Comparison of ENCODE assay signal across 19 mouse cellular contexts in the genomic region with DNA sequence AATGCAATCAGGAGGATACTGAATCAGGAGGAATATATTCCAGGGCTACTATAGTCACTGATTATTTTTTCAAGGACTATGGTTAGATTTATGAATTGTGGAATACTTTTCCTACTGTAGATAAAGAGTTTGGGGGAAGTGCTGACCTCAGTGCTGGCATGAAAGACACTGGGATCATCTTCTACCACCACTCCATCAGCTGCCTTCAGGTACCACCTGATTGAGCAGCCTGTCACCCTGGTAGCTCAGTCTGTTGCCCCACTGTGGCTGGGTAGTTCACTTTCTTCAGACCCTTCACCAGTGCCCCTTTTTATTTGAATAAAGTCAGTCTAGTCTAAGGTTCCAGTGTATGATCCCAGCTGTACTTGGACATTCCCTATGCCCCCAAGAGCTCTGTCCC. TPM values are rescaled to one million over a fixed set of nuclear protein-coding genes. Genes with fewer than 3 reads are reported as not detected.
A peak's percentile ranks its signal among the peaks of the same experiment; 100 is the strongest.
DNase-seq lines count a peak whose midpoint lies in the region; ATAC-seq and TF ChIP-seq lines count a peak whose summit lies in the region.
"Had no signal": no experiment of that assay in that cellular context is flagged by ENCODE, and none has a peak within 500 bp of the region (broad histone marks: within the 10 kb centered on the region; RNA-seq: fewer than 3 reads in every experiment).

No protein-coding gene starts in this region.

- dilution Hi-C loops in CH12.LX (cut with MboI; ENCODE audit: extremely low pct_ligation_motif_present, extremely low pct_unique_long_range_greater_than_20kb, low sequenced_read_pairs), result no loop called here

- no peak for TF ChIP-seq EP300 in CH12.LX (IDR thresholded peaks at IDR 0.05; ENCODE audit: low read length)

- no peak for ATAC-seq in heart, embryonic 12.5 days (ENCODE audit: insufficient number of reproducible peaks, low FRiP score)
- ATAC-seq: Patski had no signal

- H3K4me2 ChIP-seq in heart, embryonic 12.5 days, result no peak overlapping the region
- no peak overlapping the region for H3K4me2 ChIP-seq in CH12.LX (ENCODE audit: insufficient read depth, low read depth, poor library complexity, severe bottlenecking)

- H3K27ac ChIP-seq in heart, embryonic 10.5 days, result no peak overlapping the region
- H3K27ac ChIP-seq in heart, embryonic 12.5 days (ENCODE audit: poor library complexity, severe bottlenecking), result no peak overlapping the region
- peak overlapping the region; percentile 80 for H3K27ac ChIP-seq in spleen, adult 2 months (ENCODE audit: insufficient read depth, low read length)
- H3K27ac ChIP-seq in CH12.LX (ENCODE audit: insufficient read depth, low read depth), result peak overlapping the region; percentile 71

- peak; percentile 58 for DNase-seq in heart, adult 11 months
- DNase-seq in heart, adult 9 months (ENCODE audit: low spot score in 2 of 2), result no peak
- peak; percentile 65 for DNase-seq in heart, embryonic 10.5 days (ENCODE audit: low spot score)
- DNase-seq in spleen, adult 2 months (ENCODE audit: low read depth in 1 of 2, low spot score in 2 of 2), result no peak
- no peak for DNase-seq in spleen, postnatal 10 days (ENCODE audit: low spot score in 2 of 2)
- no peak for DNase-seq in CH12.LX (ENCODE audit: extremely low read depth)
- DNase-seq in lung, postnatal 36 days, result no peak
- DNase-seq: adrenal gland, adult 2 months; adrenal gland, adult 8-10 months; adrenal gland, postnatal 10 days; adrenal gland, postnatal 14 days; adrenal gland, postnatal 25 days; adrenal gland, postnatal 36 days; cerebellum, adult 11 months; cerebellum, adult 11-12 months; cerebellum, adult 18-20 months had no signal

- no peaks in the 10 kb centered on the region for H3K9me3 ChIP-seq in heart, embryonic 10.5 days
- H3K9me3 ChIP-seq in heart, embryonic 12.5 days (replicated peaks), result no peaks in the 10 kb centered on the region
- peaks cover 1% of the 10 kb centered on the region for H3K9me3 ChIP-seq in CH12.LX (replicated peaks; ENCODE audit: low read length)
- H3K9me3 ChIP-seq: G1E had no signal

- H3K79me2 ChIP-seq in CH12.LX (replicated peaks; ENCODE audit: control insufficient read depth, extremely low read depth, insufficient read depth, poor library complexity, severe bottlenecking), result peaks cover 12% of the 10 kb centered on the region

- no peak for TF ChIP-seq CTCF in spleen, adult 2 months (IDR thresholded peaks at IDR 0.05; ENCODE audit: extremely low read depth, insufficient read depth, insufficient read length, insufficient replicate concordance)
- no peak for TF ChIP-seq CTCF in CH12.LX (conservative IDR thresholded peaks at IDR 0.05 in 1 of 2, IDR thresholded peaks at IDR 0.05 in 1 of 2; ENCODE audit: low read depth in 2 of 2, low read length in 2 of 2)

- H3K4me3 ChIP-seq in heart, embryonic 10.5 days, result no peak overlapping the region
- no peak overlapping the region for H3K4me3 ChIP-seq in heart, embryonic 12.5 days
- no peak overlapping the region for H3K4me3 ChIP-seq in spleen, adult 2 months (ENCODE audit: extremely low read depth, insufficient read depth, insufficient read length)
- no peak overlapping the region for H3K4me3 ChIP-seq in CH12.LX (replicated peaks in 1 of 3; ENCODE audit: low read depth in 2 of 3, low read length in 2 of 3, poor library complexity in 1 of 3)

- H3K36me3 ChIP-seq in heart, embryonic 10.5 days, result no peaks in the 10 kb centered on the region
- no peaks in the 10 kb centered on the region for H3K36me3 ChIP-seq in heart, embryonic 12.5 days
- peaks cover 39% of the 10 kb centered on the region for H3K36me3 ChIP-seq in spleen, adult 2 months (ENCODE audit: control insufficient read depth, insufficient read depth, low read length)
- peaks cover 42 to 73% of the 10 kb centered on the region in 2 experiments for H3K36me3 ChIP-seq in CH12.LX (replicated peaks in 1 of 2; ENCODE audit: control insufficient read depth in 1 of 2, insufficient read depth in 1 of 2, low read length in 1 of 2)

- no peaks in the 10 kb centered on the region for H3K27me3 ChIP-seq in heart, embryonic 10.5 days (ENCODE audit: insufficient read depth, poor library complexity, severe bottlenecking)
- no peaks in the 10 kb centered on the region for H3K27me3 ChIP-seq in heart, embryonic 12.5 days (replicated peaks)
- no peaks in the 10 kb centered on the region for H3K27me3 ChIP-seq in spleen, adult 2 months (ENCODE audit: control insufficient read depth, insufficient read depth, low read length)
- no peaks in the 10 kb centered on the region for H3K27me3 ChIP-seq in CH12.LX (replicated peaks)

- TF ChIP-seq POLR2A in spleen, adult 2 months (IDR thresholded peaks at IDR 0.05; ENCODE audit: low read depth, low read length), result no peak
- TF ChIP-seq POLR2A in CH12.LX (IDR thresholded peaks at IDR 0.05; ENCODE audit: low read depth, low read length), result no peak

- H3K4me1 ChIP-seq in heart, embryonic 10.5 days, result no peaks in the 10 kb centered on the region
- no peaks in the 10 kb centered on the region for H3K4me1 ChIP-seq in heart, embryonic 12.5 days (replicated peaks)
- H3K4me1 ChIP-seq in spleen, adult 2 months (ENCODE audit: control insufficient read depth, insufficient read depth, insufficient read length), result peaks cover 44% of the 10 kb centered on the region
- H3K4me1 ChIP-seq in CH12.LX (ENCODE audit: control insufficient read depth in 1 of 2, insufficient read depth in 2 of 2), result peaks cover 36 to 91% of the 10 kb centered on the region in 2 experiments

- no peak overlapping the region for H3K9ac ChIP-seq in heart, embryonic 12.5 days
- no peak overlapping the region for H3K9ac ChIP-seq in CH12.LX (ENCODE audit: insufficient read depth, low read depth)

- in situ Hi-C loops in CH12.LX (cut with MboI; ENCODE audit: low pct_ligation_motif_present, low pct_unique_long_range_greater_than_20kb, low sequenced_read_pairs), result no loop called here

- no peak for TF ChIP-seq RAD21 in CH12.LX (IDR thresholded peaks at IDR 0.05; ENCODE audit: low read depth, low read length)

TF ChIP-seq in CH12.LX, 34 proteins besides CTCF, POLR2A, EP300 and RAD21:
- TF ChIP-seq GABPA (IDR thresholded peaks at IDR 0.05; ENCODE audit: insufficient replicate concordance, low read depth, low read length) (no peak), USF2 (conservative IDR thresholded peaks at IDR 0.05; ENCODE audit: low read depth, low read length) (no peak), SMC3 (IDR thresholded peaks at IDR 0.05; ENCODE audit: low read depth, low read length) (no peak), JUN (IDR thresholded peaks at IDR 0.05; ENCODE audit: insufficient read depth, low read depth, low read length) (no peak), HCFC1 (IDR thresholded peaks at IDR 0.05; ENCODE audit: low read depth, low read length) (no peak), CHD2 (IDR thresholded peaks at IDR 0.05; ENCODE audit: low read length) (no peak), ETS1 (conservative IDR thresholded peaks at IDR 0.05; ENCODE audit: low read depth, low read length) (no peak), PAX5 (IDR thresholded peaks at IDR 0.05; ENCODE audit: low read length) (no peak), MXI1 (IDR thresholded peaks at IDR 0.05; ENCODE audit: low read depth, low read length) (no peak), CHD1 (IDR thresholded peaks at IDR 0.05; ENCODE audit: low read depth, low read length) (no peak), MAFK (IDR thresholded peaks at IDR 0.05; ENCODE audit: insufficient replicate concordance, low read length) (no peak), ELF1 (IDR thresholded peaks at IDR 0.05; ENCODE audit: low read depth, low read length) (no peak), BHLHE40 (IDR thresholded peaks at IDR 0.05; ENCODE audit: low read depth, low read length) (no peak)

RNA-seq across cellular contexts. Expression of gene Fignl1, which starts 42.0 kb away (rescaled TPM):
- 94.9 and 96.4 TPM in 2 replicates for polyA plus RNA-seq in heart, embryonic 10.5 days (2016; fragmentation: Nextera tagmentation; extraction: Ambion mirVana)
- polyA plus RNA-seq in heart, embryonic 12.5 days (2016; fragmentation: Nextera tagmentation; extraction: Ambion mirVana), result 76.7 and 77.8 TPM in 2 replicates
- polyA plus RNA-seq in spleen, adult 2 months (2012; rRNA removed), result 4.0 and 6.3 TPM in 2 replicates
- total RNA-seq in CH12.LX (2012; rRNA removed) (82.8 and 98.5 TPM in 2 replicates), CH12.LX (2014; rRNA removed) (189 TPM in 2 replicates)
- polyA plus RNA-seq in CH12.LX (2012; ENCODE audit: insufficient read length, low read depth), result 98.5 and 101 TPM in 2 replicates

Comparison
In these comparisons a context has a peak if more than half of its experiments do, and no peak if none do; other contexts are left out.
1. DNase-seq: peak in heart, adult 11 months (single experiment) and heart, embryonic 10.5 days (single experiment); none in heart, adult 9 months (0 of 2), spleen, adult 2 months (0 of 2), spleen, postnatal 10 days (0 of 2), CH12.LX (single experiment) and lung, postnatal 36 days (single experiment).
2. H3K27ac ChIP-seq: peak in spleen, adult 2 months (single experiment) and CH12.LX (single experiment); none in heart, embryonic 10.5 days (single experiment) and heart, embryonic 12.5 days (single experiment).
3. RNA of gene Fignl1, which starts 42.0 kb away (polyA plus RNA-seq): 98.5 to 101 TPM in CH12.LX, 94.9 to 96.4 TPM in heart, embryonic 10.5 days and 76.7 to 77.8 TPM in heart, embryonic 12.5 days; 4.0 to 6.3 TPM in spleen, adult 2 months; every median in the first group is over 10 times any median in the second.